Mouse (Mus musculus): ENCODE measurements around the gene Fbxo7.

Gene Fbxo7

DNA sequence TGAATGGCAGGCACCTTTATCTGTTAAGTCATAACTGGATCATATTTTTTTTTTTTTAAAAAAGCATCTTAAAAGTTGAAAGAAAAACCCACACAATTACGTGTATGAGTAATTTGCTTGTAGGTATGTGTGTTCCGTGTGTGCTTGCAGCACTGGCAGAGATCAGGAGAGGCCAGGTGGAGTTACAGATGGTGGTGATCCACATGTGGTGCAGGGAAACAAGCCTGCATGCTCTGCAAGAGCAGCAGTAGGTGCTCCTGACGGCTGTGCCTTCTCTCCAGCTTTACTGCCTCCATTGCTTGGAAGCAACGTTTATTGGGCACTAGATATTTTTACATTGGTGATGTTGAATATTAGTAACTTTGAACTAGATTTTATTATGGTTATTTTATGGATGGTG lies 21.9 kb downstream of the Fbxo7 start:
- DNase-seq (ENCODE audit: low spot score), result no peak

GRCm38 (mm10) chr10:86044066-86044465 lies 22.3 kb downstream of the Fbxo7 start:
- DNase-seq (ENCODE audit: low spot score), result no peak

GRCm38 (mm10) chr10:86046371-86046770 lies 24.6 kb downstream of the Fbxo7 start:
- no peak for DNase-seq (ENCODE audit: low spot score)

DNA sequence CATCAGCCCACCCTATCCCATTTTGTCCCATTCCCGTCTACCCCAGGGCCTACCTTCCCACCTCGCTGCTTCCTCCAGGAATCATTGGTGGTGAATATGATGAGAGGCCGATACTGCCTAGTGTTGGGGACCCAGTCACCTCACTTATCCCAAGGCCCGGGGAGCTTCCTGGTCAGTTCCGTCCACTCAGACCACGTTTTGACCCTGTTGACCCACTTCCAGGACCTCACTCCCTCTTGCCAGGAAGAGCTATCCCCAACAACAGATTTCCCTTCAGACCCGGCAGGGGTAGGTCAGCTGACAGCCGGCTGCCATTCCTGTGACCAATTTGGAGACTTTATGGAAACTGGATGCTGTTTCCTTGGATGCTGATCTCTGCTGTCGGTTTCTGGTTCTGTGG lies 26.0 kb downstream of the Fbxo7 start:
- DNase-seq (ENCODE audit: low spot score), result no peak

- no peak for DNase-seq (ENCODE audit: low spot score)
These were observed 28.8 kb downstream of the Fbxo7 start for GRCm38 (mm10) chr10:86050522-86050921.

DNA sequence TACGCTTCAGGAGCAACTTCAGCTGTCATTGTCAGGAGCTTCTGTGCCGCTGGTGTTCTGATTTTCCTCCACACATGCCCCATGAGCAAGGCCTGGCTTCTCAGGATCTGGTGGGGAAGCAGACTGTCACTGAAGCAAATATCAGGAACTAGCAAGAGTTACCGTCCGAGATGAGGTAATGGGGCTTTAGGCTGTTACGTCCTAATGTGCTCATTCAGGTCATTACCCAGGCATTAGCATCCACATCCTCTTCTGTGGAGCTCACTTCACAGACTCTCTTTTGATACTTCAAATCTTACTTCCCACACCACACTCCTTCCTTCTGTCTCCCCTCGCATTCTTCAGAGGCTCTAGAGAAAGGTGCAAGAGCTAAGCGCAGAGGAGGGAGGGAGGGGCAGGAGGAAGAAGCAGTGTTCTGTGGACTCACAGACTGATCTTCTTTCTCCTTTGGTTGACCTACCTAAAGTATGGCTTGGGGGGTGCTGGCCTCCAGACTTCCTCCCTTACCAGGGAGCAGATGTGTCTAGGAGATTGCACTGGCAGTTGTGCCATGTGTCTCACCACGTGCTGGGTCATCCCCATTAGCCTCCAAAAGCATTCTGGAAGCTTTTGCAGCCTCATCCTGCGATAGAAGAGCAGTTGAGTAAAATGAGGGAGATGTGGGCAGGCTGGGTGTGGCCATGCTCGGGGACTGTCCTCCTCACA lies 31.2 kb downstream of the Fbxo7 start:
- DNase-seq (ENCODE audit: low spot score), result no peak

- DNase-seq (ENCODE audit: low spot score), result no peak
These were observed 34.6 kb downstream of the Fbxo7 start for GRCm38 (mm10) chr10:86056297-86056903.

GRCm38 (mm10) chr10:86057286-86057685 lies 35.5 kb downstream of the Fbxo7 start:
- DNase-seq (ENCODE audit: low spot score), result no peak

- DNase-seq (ENCODE audit: low spot score), result no peak
These were observed 35.9 kb downstream of the Fbxo7 start for GRCm38 (mm10) chr10:86057712-86058111.

DNA sequence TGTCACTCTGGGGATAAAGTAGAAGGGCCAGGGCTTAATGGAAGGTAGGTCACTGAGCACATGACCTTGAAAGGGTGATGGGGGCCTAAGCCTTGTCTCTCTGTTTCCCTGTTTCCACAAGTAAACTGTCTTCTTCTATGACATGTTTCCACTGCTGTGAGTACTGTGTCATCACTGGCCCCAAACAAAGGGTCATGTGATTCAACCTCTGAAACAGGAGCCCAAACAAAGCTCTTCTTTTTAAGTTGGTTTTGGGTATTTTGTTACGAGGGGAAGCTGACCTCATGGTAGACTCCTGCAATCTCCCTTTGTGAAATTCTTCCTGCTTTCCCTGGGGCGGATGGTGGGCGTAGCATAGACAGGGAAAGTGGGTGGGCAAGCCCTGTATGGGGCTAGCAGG lies 38.5 kb downstream of the Fbxo7 start:
- no peak for DNase-seq (ENCODE audit: low spot score)

DNA sequence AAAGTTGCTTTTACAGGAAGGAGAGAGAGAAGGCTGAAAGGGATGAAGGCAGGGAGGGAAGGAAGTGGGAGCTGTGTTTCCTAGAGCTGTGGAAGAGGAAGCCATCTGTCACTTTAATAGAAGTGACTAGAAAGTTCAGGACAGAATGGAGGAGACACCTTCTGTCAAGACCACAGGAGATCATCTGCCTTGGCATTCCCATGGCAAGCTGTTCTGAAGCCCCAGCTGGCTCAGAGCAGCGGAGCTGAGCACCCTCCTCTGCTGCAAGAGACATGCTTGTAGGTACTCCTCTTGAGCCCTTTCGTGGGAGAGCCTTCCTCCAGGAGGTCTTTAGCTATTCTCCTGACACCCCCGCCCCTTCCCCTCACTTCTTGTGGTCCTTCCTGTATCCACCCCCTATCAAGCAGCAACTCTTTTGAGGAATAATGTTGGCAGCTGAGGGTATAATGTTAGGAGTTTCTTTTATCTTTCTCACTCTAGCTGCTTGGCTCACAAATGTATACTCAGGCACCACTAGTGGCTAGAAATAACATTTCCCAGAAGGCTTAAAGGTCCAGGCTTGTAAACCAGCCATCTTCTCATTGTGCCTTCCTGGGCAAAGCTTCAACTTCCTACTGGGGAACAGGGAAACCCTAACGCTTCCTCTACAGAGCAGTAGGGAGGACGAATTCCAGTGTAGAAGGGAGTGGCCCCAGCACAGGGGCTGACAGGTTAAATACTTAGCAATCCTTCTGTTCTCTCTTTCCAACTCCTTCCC lies 40.7 kb downstream of the Fbxo7 start:
- DNase-seq (ENCODE audit: low spot score), result no peak

GRCm38 (mm10) chr10:86063018-86063384 lies 41.2 kb downstream of the Fbxo7 start:
- no peak for DNase-seq (ENCODE audit: low spot score)

DNA sequence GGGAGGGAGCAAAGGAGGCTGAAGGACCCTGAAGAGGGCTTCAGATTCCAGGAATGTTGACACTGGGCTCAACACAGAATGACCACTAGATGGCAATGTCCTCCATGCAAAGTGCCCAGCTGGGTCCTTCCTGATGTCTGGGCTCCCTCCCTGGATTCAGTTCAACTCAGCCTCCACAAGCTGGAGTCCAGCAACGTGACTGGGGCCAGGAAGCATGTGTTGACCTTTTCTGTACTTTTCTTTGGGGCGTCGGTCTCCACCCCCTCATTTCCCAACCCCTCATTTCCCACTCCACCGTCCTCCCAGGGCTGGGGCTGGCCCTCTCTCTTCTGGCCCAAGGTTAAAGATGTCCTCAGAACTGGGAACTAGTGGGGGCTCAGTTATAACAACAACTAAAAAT lies 43.2 kb downstream of the Fbxo7 start:
- peak; percentile 93 for DNase-seq (ENCODE audit: low spot score)

- DNase-seq (ENCODE audit: low spot score), result no peak
These were observed 43.9 kb downstream of the Fbxo7 start for GRCm38 (mm10) chr10:86065661-86066060.

GRCm38 (mm10) chr10:86066651-86067050 lies 44.9 kb downstream of the Fbxo7 start:
- DNase-seq (ENCODE audit: low spot score), result no peak

DNA sequence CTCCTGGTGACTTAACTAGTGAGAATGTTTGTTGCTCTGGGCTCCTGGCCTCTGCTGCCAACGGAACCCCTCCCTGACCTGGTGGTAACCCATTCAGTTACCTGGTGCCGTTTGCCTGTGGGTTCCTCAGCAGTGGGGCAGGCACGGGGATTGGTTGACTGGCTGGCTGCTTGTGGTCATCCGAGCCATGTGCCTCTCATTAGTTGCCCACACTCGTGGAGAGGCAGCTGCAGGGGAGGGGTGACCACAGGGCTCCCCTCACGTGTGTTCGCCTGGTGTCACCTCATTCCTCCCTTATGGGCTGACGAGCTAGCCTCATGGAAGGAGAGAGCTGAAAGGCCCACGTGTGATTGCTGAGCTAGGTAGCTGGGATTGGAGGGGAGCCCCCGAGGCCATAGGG lies 46.1 kb downstream of the Fbxo7 start:
- DNase-seq (ENCODE audit: low spot score), result no peak

DNA sequence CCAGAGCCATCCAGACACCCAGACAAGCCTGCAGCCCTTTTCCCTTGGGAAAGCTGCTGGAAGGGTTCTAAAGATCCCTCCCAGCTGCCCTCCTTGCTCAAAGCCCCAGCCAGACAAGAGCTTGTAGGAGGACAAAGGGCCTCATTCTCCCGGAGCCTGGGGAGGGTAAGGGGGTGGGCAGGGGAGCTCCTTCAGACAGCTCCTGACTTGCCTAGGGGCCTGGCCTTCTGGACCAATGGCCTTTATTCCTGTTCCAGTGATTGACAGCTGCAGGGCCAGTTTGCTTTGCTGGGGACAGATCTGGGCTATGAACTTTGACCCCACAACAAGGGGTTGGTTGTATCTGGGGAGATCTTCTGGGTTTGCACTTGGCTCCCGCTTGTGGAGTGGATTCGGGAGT lies 47.6 kb downstream of the Fbxo7 start:
- no peak for DNase-seq (ENCODE audit: low spot score)

GRCm38 (mm10) chr10:86070751-86071150 lies 49.0 kb downstream of the Fbxo7 start:
- DNase-seq (ENCODE audit: low spot score), result no peak

- DNase-seq (ENCODE audit: low spot score), result no peak
These were observed 52.4 kb downstream of the Fbxo7 start for GRCm38 (mm10) chr10:86074134-86074533.

DNA sequence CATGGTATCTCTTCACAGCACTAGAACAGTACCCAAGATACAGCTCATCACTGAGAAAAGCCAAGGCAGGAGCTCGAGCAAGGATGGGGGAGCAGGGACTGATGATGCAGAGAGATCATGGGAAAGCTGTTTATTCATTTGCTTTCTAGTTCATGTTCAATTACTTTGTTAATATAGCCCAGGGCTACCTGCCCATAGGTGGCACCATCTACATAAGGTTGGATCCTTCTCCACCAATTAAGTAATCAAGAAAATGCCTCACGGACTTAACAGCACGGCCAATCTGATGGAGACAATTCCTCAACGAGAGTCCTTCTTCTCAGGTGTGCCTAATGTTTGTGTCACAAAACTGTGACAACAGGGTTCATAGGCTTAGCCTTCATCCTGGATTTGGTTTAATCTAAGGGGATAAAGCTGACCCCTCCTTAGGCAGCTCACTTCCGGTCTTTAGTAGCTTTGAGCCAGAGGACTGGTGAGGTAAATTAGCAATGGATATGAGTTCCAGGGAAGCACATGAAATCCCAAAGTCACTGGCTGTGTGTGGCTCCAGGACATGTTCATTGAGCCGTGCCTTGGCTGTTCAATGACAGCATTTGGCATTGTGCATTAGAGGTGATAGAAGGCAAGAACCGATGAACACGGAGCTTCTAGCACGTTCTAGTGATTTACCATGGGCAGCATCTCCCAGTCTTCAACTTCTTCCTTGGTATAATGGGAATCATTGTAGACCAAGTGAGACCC lies 53.4 kb downstream of the Fbxo7 start:
- peak; percentile 28 for DNase-seq (ENCODE audit: low spot score)

GRCm38 (mm10) chr10:86077272-86077671 lies 55.5 kb downstream of the Fbxo7 start:
- no peak for DNase-seq (ENCODE audit: low spot score)

GRCm38 (mm10) chr10:86078761-86079160 lies 57.0 kb downstream of the Fbxo7 start:
- DNase-seq (ENCODE audit: low spot score), result no peak

GRCm38 (mm10) chr10:86079921-86080320 lies 58.1 kb downstream of the Fbxo7 start:
- no peak for DNase-seq (ENCODE audit: low spot score)
